Mouse (Mus musculus) CH12.LX (cell line): ENCODE measurements around the gene Myh1. TPM values are rescaled to one million over a fixed set of nuclear protein-coding genes. Genes with fewer than 3 reads are reported as not detected.

Experiments used
- DNase-seq: peaks from one replicate; pipeline ENCODE4 v3.0.0-alpha.2; 2013; ENCODE audit errors: extremely low read depth
- H3K27ac ChIP-seq: 2 replicates; pipeline ENCODE4 v1.5.1; 2012; ENCODE audit warnings: low read depth, mild to moderate bottlenecking, control low read depth, moderate library complexity; ENCODE audit not compliant: insufficient read depth
- H3K27me3 ChIP-seq: replicated peaks from 2 replicates; pipeline ENCODE3; 2012; ENCODE audit warnings: inconsistent platforms
- H3K36me3 ChIP-seq, 2 experiments: replicated peaks in 1 of 2; 2 replicates each; pipeline versions ENCODE3 to v1.6.1; 2012; ENCODE audit warnings: inconsistent platforms in 1 of 2, low read length in 1 of 2, mild to moderate bottlenecking in 1 of 2, mixed read lengths in 1 of 2, moderate library complexity in 1 of 2; ENCODE audit not compliant: control insufficient read depth in 1 of 2, insufficient read depth in 1 of 2
- H3K4me1 ChIP-seq, 2 experiments: 2 replicates each; pipeline ENCODE4 v1.6.1; 2012; ENCODE audit warnings: inconsistent platforms in 1 of 2, moderate library complexity in 1 of 2; ENCODE audit not compliant: insufficient read depth in 2 of 2, control insufficient read depth in 1 of 2
- H3K4me2 ChIP-seq: 2 replicates; pipeline ENCODE4 v1.6.1; 2012; ENCODE audit warnings: low read depth, mild to moderate bottlenecking, control low read depth; ENCODE audit not compliant: poor library complexity, insufficient read depth, severe bottlenecking
- H3K4me3 ChIP-seq, 3 experiments: fragments of 150-350 bp in 1 of 3; sonication (generic) in 1 of 3; replicated peaks in 1 of 3; 2 replicates each; pipeline versions ENCODE3 to v1.5.1; 2011 to 2012; ENCODE audit warnings: low read depth in 2 of 3, low read length in 2 of 3, mild to moderate bottlenecking in 2 of 3, moderate library complexity in 2 of 3, control low read depth in 1 of 3, improper control_type of control experiment in 1 of 3, inconsistent platforms in 1 of 3, mixed read lengths in 1 of 3; ENCODE audit not compliant: poor library complexity in 1 of 3
- H3K79me2 ChIP-seq: replicated peaks from 2 replicates; pipeline ENCODE4 v1.6.1; 2012; ENCODE audit warnings: mild to moderate bottlenecking, moderate library complexity; ENCODE audit not compliant: control insufficient read depth, poor library complexity, insufficient read depth, severe bottlenecking; ENCODE audit errors: extremely low read depth
- H3K9ac ChIP-seq: 2 replicates; pipeline ENCODE4 v1.6.1; 2012; ENCODE audit warnings: low read depth, mild to moderate bottlenecking, control low read depth, moderate library complexity; ENCODE audit not compliant: insufficient read depth
- H3K9me3 ChIP-seq: replicated peaks from 2 replicates; pipeline ENCODE3; 2012; ENCODE audit warnings: low read length, inconsistent platforms, mixed read lengths
- BHLHE40 ChIP-seq: IDR thresholded peaks from 2 replicates; pipeline ENCODE4 v1.6.1; 2011; ENCODE audit warnings: mild to moderate bottlenecking, low read depth, low read length, improper control_type of control experiment
- CHD1 ChIP-seq: IDR thresholded peaks from 2 replicates; pipeline ENCODE4 v1.6.1; 2012; ENCODE audit warnings: low read depth, low read length, improper control_type of control experiment, inconsistent platforms
- CHD2 ChIP-seq: IDR thresholded peaks from 2 replicates; pipeline ENCODE4 v1.6.1; 2011; ENCODE audit warnings: low read length, improper control_type of control experiment
- CTCF ChIP-seq, 2 experiments: IDR thresholded peaks in 1 of 2; conservative IDR thresholded peaks in 1 of 2; 2 replicates each; pipeline ENCODE4 v1.5.1; 2011 to 2012; ENCODE audit warnings: low read depth in 2 of 2, low read length in 2 of 2, improper control_type of control experiment in 1 of 2, inconsistent platforms in 1 of 2, mild to moderate bottlenecking in 1 of 2, moderate library complexity in 1 of 2
- E2F4 ChIP-seq: IDR thresholded peaks from 2 replicates; pipeline ENCODE4 v1.6.1; 2011; ENCODE audit warnings: low read depth, low read length, improper control_type of control experiment; ENCODE audit not compliant: insufficient replicate concordance
- JUN ChIP-seq: IDR thresholded peaks from 2 replicates; pipeline ENCODE4 v1.6.1; 2011; ENCODE audit warnings: low read depth, mild to moderate bottlenecking, low read length, improper control_type of control experiment, moderate library complexity; ENCODE audit not compliant: insufficient read depth
- KAT2A ChIP-seq: IDR thresholded peaks from 2 replicates; pipeline ENCODE4 v1.6.1; 2012; ENCODE audit warnings: low read length, improper control_type of control experiment, inconsistent platforms; ENCODE audit not compliant: insufficient replicate concordance
- MAFK ChIP-seq: IDR thresholded peaks from 2 replicates; pipeline ENCODE4 v1.6.1; 2011; ENCODE audit warnings: low read length, improper control_type of control experiment; ENCODE audit not compliant: insufficient replicate concordance
- MEF2A ChIP-seq: IDR thresholded peaks from 2 replicates; pipeline ENCODE4 v1.6.1; 2014; ENCODE audit warnings: low read depth, mild to moderate bottlenecking, inconsistent platforms, low read length, improper control_type of control experiment, borderline replicate concordance
- MYC ChIP-seq: IDR thresholded peaks from 2 replicates; pipeline ENCODE4 v1.6.1; 2011; ENCODE audit warnings: low read depth, mild to moderate bottlenecking, improper control_type of control experiment, low read length
- NELFE ChIP-seq: IDR thresholded peaks from 2 replicates; pipeline ENCODE4 v1.6.1; 2011; ENCODE audit warnings: low read depth, low read length, improper control_type of control experiment
- PAX5 ChIP-seq: IDR thresholded peaks from 2 replicates; pipeline ENCODE4 v1.6.1; 2012; ENCODE audit warnings: low read length, inconsistent platforms, mixed read lengths
- POLR2A ChIP-seq: IDR thresholded peaks from 2 replicates; pipeline ENCODE4 v1.6.1; 2011; ENCODE audit warnings: low read depth, mild to moderate bottlenecking, improper control_type of control experiment, low read length
- POLR2AphosphoS2 ChIP-seq: IDR thresholded peaks from 2 replicates; pipeline ENCODE4 v1.6.1; 2011; ENCODE audit warnings: low read depth, low read length, improper control_type of control experiment
- SMC3 ChIP-seq: IDR thresholded peaks from 2 replicates; pipeline ENCODE4 v1.6.1; 2011; ENCODE audit warnings: low read depth, low read length, improper control_type of control experiment
- UBTF ChIP-seq: IDR thresholded peaks from 2 replicates; pipeline ENCODE4 v1.6.1; 2012; ENCODE audit warnings: low read depth, mild to moderate bottlenecking, inconsistent platforms, low read length, improper control_type of control experiment, moderate library complexity
- ZC3H11A ChIP-seq: IDR thresholded peaks from 2 replicates; pipeline ENCODE4 v1.6.1; 2012; ENCODE audit warnings: low read depth, mild to moderate bottlenecking, inconsistent platforms, low read length, improper control_type of control experiment
- ZKSCAN1 ChIP-seq: IDR thresholded peaks from 2 replicates; pipeline ENCODE4 v1.6.1; 2012; ENCODE audit warnings: low read depth, inconsistent platforms, low read length, improper control_type of control experiment, borderline replicate concordance
- dilution Hi-C: fragments of 300-500 bp; cut with MboI; formaldehyde crosslinking; loops from 2 replicates; pipeline ENCODE4 v1.14.3; 2020; ENCODE audit warnings: low sequenced_read_pairs; ENCODE audit not compliant: extremely low pct_unique_long_range_greater_than_20kb, extremely low pct_ligation_motif_present
- in situ Hi-C: fragments of 300-500 bp; cut with MboI; formaldehyde crosslinking; loops from 3 replicates; pipeline ENCODE4 v1.14.3; 2019; ENCODE audit warnings: low sequenced_read_pairs, low pct_ligation_motif_present, low pct_unique_long_range_greater_than_20kb, mixed read lengths
- polyA plus RNA-seq: library from polyadenylated mRNA; unstranded; fragments of >175 nt; gene quantifications from 2 replicates; pipeline ENCODE4 v1.2.1, GENCODE M21; 2012; ENCODE audit warnings: low read depth; ENCODE audit not compliant: insufficient read length
- total RNA-seq, 2 experiments: library from RNA; depleted of rRNA; stranded (reverse); fragments of 300-350 nt in 1 of 2; fragments of >200 nt in 1 of 2; gene quantifications; 2 replicates each; pipeline ENCODE4 v1.2.3; 2012 to 2014

Myh1 gene
- total and polyA plus RNA-seq, 3 experiments, result 0.04 TPM; not detected in 1

- Histone ChIP-seq H3K27me3 (no peaks in the 10 kb centered on the region), H3K4me2 (no peak overlapping the region), H3K9ac (no peak overlapping the region), H3K4me1 (peaks cover 0 to 2% of the 10 kb centered on the region in 2 experiments; a peak in 1 of 4 replicates), H3K36me3 (no peaks in the 10 kb centered on the region), H3K9me3 (peaks cover 4% of the 10 kb centered on the region), H3K27ac (no peak overlapping the region), H3K4me3 (no peak overlapping the region), H3K79me2 (no peaks in the 10 kb centered on the region)
- DNase-seq, result no peak
- dilution Hi-C loops (no loop called here), in situ Hi-C loops (no loop called here)
- TF ChIP-seq MEF2A (no peak), CTCF (conservative IDR thresholded peaks at IDR 0.05 in 1 of 2, IDR thresholded peaks at IDR 0.05 in 1 of 2; ENCODE audit: low read depth in 2 of 2, low read length in 2 of 2) (0 out of 4 replicates have a peak, but pooled peaks of 1 of the 2 experiments have one; percentile 5), NELFE (no peak)
Measured at GRCm38 (mm10) chr11:67191496-67191895, 8.4 kb upstream of the Myh1 start.

- dilution Hi-C loops (no loop called here), in situ Hi-C loops (no loop called here)
- Histone ChIP-seq H3K4me3 (no peak overlapping the region), H3K4me1 (no peaks in the 10 kb centered on the region), H3K9ac (no peak overlapping the region), H3K4me2 (peak overlapping the region; percentile 18; the same call in 1 of the 2 replicates), H3K27ac (no peak overlapping the region), H3K79me2 (no peaks in the 10 kb centered on the region), H3K36me3 (no peaks in the 10 kb centered on the region), H3K9me3 (peaks cover 6% of the 10 kb centered on the region), H3K27me3 (no peaks in the 10 kb centered on the region)
- no peak for TF ChIP-seq BHLHE40
- no peak for TF ChIP-seq MAFK
- no peak for TF ChIP-seq KAT2A
- TF ChIP-seq ZKSCAN1, result no peak
- no peak for TF ChIP-seq POLR2A
- TF ChIP-seq CHD2, result no peak
- TF ChIP-seq E2F4, result no peak
- TF ChIP-seq CHD1, result no peak
- TF ChIP-seq ZC3H11A, result no peak
- no peak for DNase-seq
Measured at GRCm38 (mm10) chr11:67199321-67199720, 531 bp upstream of the Myh1 start.

- no peaks in the 10 kb centered on the region for H3K36me3 ChIP-seq
- no peak overlapping the region for H3K9ac ChIP-seq
- H3K9me3 ChIP-seq, result no peaks in the 10 kb centered on the region
- no peak overlapping the region for H3K4me2 ChIP-seq
- H3K4me3 ChIP-seq, result no peak overlapping the region
- dilution Hi-C loops, result no loop called here
- no peak for TF ChIP-seq JUN
- no peak for TF ChIP-seq PAX5
- no peak for TF ChIP-seq POLR2AphosphoS2
- no peak for TF ChIP-seq MYC
- TF ChIP-seq CTCF (conservative IDR thresholded peaks at IDR 0.05 in 1 of 2, IDR thresholded peaks at IDR 0.05 in 1 of 2; ENCODE audit: low read depth in 2 of 2, low read length in 2 of 2), result no peak
- TF ChIP-seq UBTF, result no peak
- no peak for TF ChIP-seq SMC3
- peaks cover 3% of the 10 kb centered on the region in 2 experiments; a peak in 1 of 4 replicates for H3K4me1 ChIP-seq
- no peaks in the 10 kb centered on the region for H3K27me3 ChIP-seq
- DNase-seq, result no peak
- in situ Hi-C loops, result no loop called here
- no peak overlapping the region for H3K27ac ChIP-seq
- no peaks in the 10 kb centered on the region for H3K79me2 ChIP-seq
Measured at GRCm38 (mm10) chr11:67204766-67205165, 4.9 kb downstream of the Myh1 start.
